Mouse (Mus musculus) CH12.LX (cell line): ENCODE results near the gene Nid1. TPM values are rescaled to one million over a fixed set of nuclear protein-coding genes. Genes with fewer than 3 reads are reported as not detected.

ENCODE experiments used
- DNase-seq: peaks from one replicate; pipeline ENCODE4 v3.0.0-alpha.2; 2013; ENCODE audit errors: extremely low read depth
- H3K27ac ChIP-seq: 2 replicates; pipeline ENCODE4 v1.5.1; 2012; ENCODE audit warnings: low read depth, mild to moderate bottlenecking, control low read depth, moderate library complexity; ENCODE audit not compliant: insufficient read depth
- H3K27me3 ChIP-seq: replicated peaks from 2 replicates; pipeline ENCODE3; 2012; ENCODE audit warnings: inconsistent platforms
- H3K36me3 ChIP-seq, 2 experiments: replicated peaks in 1 of 2; 2 replicates each; pipeline versions ENCODE3 to v1.6.1; 2012; ENCODE audit warnings: inconsistent platforms in 1 of 2, low read length in 1 of 2, mild to moderate bottlenecking in 1 of 2, mixed read lengths in 1 of 2, moderate library complexity in 1 of 2; ENCODE audit not compliant: control insufficient read depth in 1 of 2, insufficient read depth in 1 of 2
- H3K4me1 ChIP-seq, 2 experiments: 2 replicates each; pipeline ENCODE4 v1.6.1; 2012; ENCODE audit warnings: inconsistent platforms in 1 of 2, moderate library complexity in 1 of 2; ENCODE audit not compliant: insufficient read depth in 2 of 2, control insufficient read depth in 1 of 2
- H3K4me2 ChIP-seq: 2 replicates; pipeline ENCODE4 v1.6.1; 2012; ENCODE audit warnings: low read depth, mild to moderate bottlenecking, control low read depth; ENCODE audit not compliant: poor library complexity, insufficient read depth, severe bottlenecking
- H3K4me3 ChIP-seq, 3 experiments: fragments of 150-350 bp in 1 of 3; sonication (generic) in 1 of 3; replicated peaks in 1 of 3; 2 replicates each; pipeline versions ENCODE3 to v1.5.1; 2011 to 2012; ENCODE audit warnings: low read depth in 2 of 3, low read length in 2 of 3, mild to moderate bottlenecking in 2 of 3, moderate library complexity in 2 of 3, control low read depth in 1 of 3, improper control_type of control experiment in 1 of 3, inconsistent platforms in 1 of 3, mixed read lengths in 1 of 3; ENCODE audit not compliant: poor library complexity in 1 of 3
- H3K79me2 ChIP-seq: replicated peaks from 2 replicates; pipeline ENCODE4 v1.6.1; 2012; ENCODE audit warnings: mild to moderate bottlenecking, moderate library complexity; ENCODE audit not compliant: control insufficient read depth, poor library complexity, insufficient read depth, severe bottlenecking; ENCODE audit errors: extremely low read depth
- H3K9ac ChIP-seq: 2 replicates; pipeline ENCODE4 v1.6.1; 2012; ENCODE audit warnings: low read depth, mild to moderate bottlenecking, control low read depth, moderate library complexity; ENCODE audit not compliant: insufficient read depth
- H3K9me3 ChIP-seq: replicated peaks from 2 replicates; pipeline ENCODE3; 2012; ENCODE audit warnings: low read length, inconsistent platforms, mixed read lengths
- CHD2 ChIP-seq: IDR thresholded peaks from 2 replicates; pipeline ENCODE4 v1.6.1; 2011; ENCODE audit warnings: low read length, improper control_type of control experiment
- CTCF ChIP-seq, 2 experiments: IDR thresholded peaks in 1 of 2; conservative IDR thresholded peaks in 1 of 2; 2 replicates each; pipeline ENCODE4 v1.5.1; 2011 to 2012; ENCODE audit warnings: low read depth in 2 of 2, low read length in 2 of 2, improper control_type of control experiment in 1 of 2, inconsistent platforms in 1 of 2, mild to moderate bottlenecking in 1 of 2, moderate library complexity in 1 of 2
- ELF1 ChIP-seq: IDR thresholded peaks from 2 replicates; pipeline ENCODE4 v1.6.1; 2014; ENCODE audit warnings: low read depth, mild to moderate bottlenecking, inconsistent platforms, low read length, improper control_type of control experiment
- EP300 ChIP-seq: IDR thresholded peaks from 2 replicates; pipeline ENCODE4 v1.6.1; 2011; ENCODE audit warnings: low read length, improper control_type of control experiment
- ETS1 ChIP-seq: conservative IDR thresholded peaks from 2 replicates; pipeline ENCODE4 v1.6.1; 2012; ENCODE audit warnings: low read depth, mild to moderate bottlenecking, inconsistent platforms, low read length, improper control_type of control experiment, moderate library complexity
- GABPA ChIP-seq: IDR thresholded peaks from 2 replicates; pipeline ENCODE4 v1.6.1; 2012; ENCODE audit warnings: low read depth, low read length, improper control_type of control experiment, inconsistent platforms; ENCODE audit not compliant: insufficient replicate concordance
- HCFC1 ChIP-seq: IDR thresholded peaks from 2 replicates; pipeline ENCODE4 v1.6.1; 2012; ENCODE audit warnings: low read depth, mild to moderate bottlenecking, inconsistent platforms, low read length, improper control_type of control experiment
- IRF4 ChIP-seq: IDR thresholded peaks from 2 replicates; pipeline ENCODE4 v1.6.1; 2014; ENCODE audit warnings: low read depth, mild to moderate bottlenecking, inconsistent platforms, low read length, improper control_type of control experiment
- JUND ChIP-seq: conservative IDR thresholded peaks from 2 replicates; pipeline ENCODE4 v1.6.1; 2011; ENCODE audit warnings: low read depth, low read length, improper control_type of control experiment
- KAT2A ChIP-seq: IDR thresholded peaks from 2 replicates; pipeline ENCODE4 v1.6.1; 2012; ENCODE audit warnings: low read length, improper control_type of control experiment, inconsistent platforms; ENCODE audit not compliant: insufficient replicate concordance
- MAFK ChIP-seq: IDR thresholded peaks from 2 replicates; pipeline ENCODE4 v1.6.1; 2011; ENCODE audit warnings: low read length, improper control_type of control experiment; ENCODE audit not compliant: insufficient replicate concordance
- MAX ChIP-seq: IDR thresholded peaks from 2 replicates; pipeline ENCODE4 v1.6.1; 2011; ENCODE audit warnings: low read length, improper control_type of control experiment
- MAZ ChIP-seq: IDR thresholded peaks from 2 replicates; pipeline ENCODE4 v1.6.1; 2012; ENCODE audit warnings: low read depth, mild to moderate bottlenecking, inconsistent platforms, low read length, improper control_type of control experiment, moderate library complexity
- MEF2A ChIP-seq: IDR thresholded peaks from 2 replicates; pipeline ENCODE4 v1.6.1; 2014; ENCODE audit warnings: low read depth, mild to moderate bottlenecking, inconsistent platforms, low read length, improper control_type of control experiment, borderline replicate concordance
- MXI1 ChIP-seq: IDR thresholded peaks from 2 replicates; pipeline ENCODE4 v1.6.1; 2011; ENCODE audit warnings: mild to moderate bottlenecking, low read depth, low read length, improper control_type of control experiment
- MYC ChIP-seq: IDR thresholded peaks from 2 replicates; pipeline ENCODE4 v1.6.1; 2011; ENCODE audit warnings: low read depth, mild to moderate bottlenecking, improper control_type of control experiment, low read length
- NELFE ChIP-seq: IDR thresholded peaks from 2 replicates; pipeline ENCODE4 v1.6.1; 2011; ENCODE audit warnings: low read depth, low read length, improper control_type of control experiment
- NRF1 ChIP-seq: IDR thresholded peaks from 2 replicates; pipeline ENCODE4 v1.6.1; 2014; ENCODE audit warnings: low read depth, mild to moderate bottlenecking, inconsistent platforms, low read length, improper control_type of control experiment, moderate library complexity
- PAX5 ChIP-seq: IDR thresholded peaks from 2 replicates; pipeline ENCODE4 v1.6.1; 2012; ENCODE audit warnings: low read length, inconsistent platforms, mixed read lengths
- POLR2A ChIP-seq: IDR thresholded peaks from 2 replicates; pipeline ENCODE4 v1.6.1; 2011; ENCODE audit warnings: low read depth, mild to moderate bottlenecking, improper control_type of control experiment, low read length
- POLR2AphosphoS2 ChIP-seq: IDR thresholded peaks from 2 replicates; pipeline ENCODE4 v1.6.1; 2011; ENCODE audit warnings: low read depth, low read length, improper control_type of control experiment
- RAD21 ChIP-seq: IDR thresholded peaks from 2 replicates; pipeline ENCODE4 v1.6.1; 2011; ENCODE audit warnings: low read depth, mild to moderate bottlenecking, low read length, improper control_type of control experiment, moderate library complexity
- RCOR1 ChIP-seq: conservative IDR thresholded peaks from 2 replicates; pipeline ENCODE4 v1.6.1; 2012; ENCODE audit warnings: low read depth, mild to moderate bottlenecking, inconsistent platforms, low read length, improper control_type of control experiment
- SIN3A ChIP-seq: IDR thresholded peaks from 2 replicates; pipeline ENCODE4 v1.6.1; 2012; ENCODE audit warnings: low read length, improper control_type of control experiment, inconsistent platforms
- SMC3 ChIP-seq: IDR thresholded peaks from 2 replicates; pipeline ENCODE4 v1.6.1; 2011; ENCODE audit warnings: low read depth, low read length, improper control_type of control experiment
- TBP ChIP-seq: conservative IDR thresholded peaks from 2 replicates; pipeline ENCODE4 v1.6.1; 2011; ENCODE audit warnings: low read depth, low read length, improper control_type of control experiment
- USF1 ChIP-seq: IDR thresholded peaks from 2 replicates; pipeline ENCODE4 v1.6.1; 2014; ENCODE audit warnings: low read depth, mild to moderate bottlenecking, inconsistent platforms, low read length, improper control_type of control experiment
- USF2 ChIP-seq: conservative IDR thresholded peaks from 2 replicates; pipeline ENCODE4 v1.6.1; 2011; ENCODE audit warnings: low read depth, low read length, improper control_type of control experiment
- ZKSCAN1 ChIP-seq: IDR thresholded peaks from 2 replicates; pipeline ENCODE4 v1.6.1; 2012; ENCODE audit warnings: low read depth, inconsistent platforms, low read length, improper control_type of control experiment, borderline replicate concordance
- ZMIZ1 ChIP-seq: IDR thresholded peaks from 2 replicates; pipeline ENCODE4 v1.6.1; 2012; ENCODE audit warnings: low read depth, mild to moderate bottlenecking, inconsistent platforms, low read length, improper control_type of control experiment
- ZNF384 ChIP-seq: IDR thresholded peaks from 2 replicates; pipeline ENCODE4 v1.6.1; 2012; ENCODE audit warnings: low read depth, low read length, improper control_type of control experiment, inconsistent platforms
- dilution Hi-C: fragments of 300-500 bp; cut with MboI; formaldehyde crosslinking; loops from 2 replicates; pipeline ENCODE4 v1.14.3; 2020; ENCODE audit warnings: low sequenced_read_pairs; ENCODE audit not compliant: extremely low pct_unique_long_range_greater_than_20kb, extremely low pct_ligation_motif_present
- in situ Hi-C: fragments of 300-500 bp; cut with MboI; formaldehyde crosslinking; loops from 3 replicates; pipeline ENCODE4 v1.14.3; 2019; ENCODE audit warnings: low sequenced_read_pairs, low pct_ligation_motif_present, low pct_unique_long_range_greater_than_20kb, mixed read lengths
- polyA plus RNA-seq: library from polyadenylated mRNA; unstranded; fragments of >175 nt; gene quantifications from 2 replicates; pipeline ENCODE4 v1.2.1, GENCODE M21; 2012; ENCODE audit warnings: low read depth; ENCODE audit not compliant: insufficient read length
- total RNA-seq, 2 experiments: library from RNA; depleted of rRNA; stranded (reverse); fragments of 300-350 nt in 1 of 2; fragments of >200 nt in 1 of 2; gene quantifications; 2 replicates each; pipeline ENCODE4 v1.2.3; 2012 to 2014

Nid1 gene
- total and polyA plus RNA-seq, 3 experiments, result 0.30 to 0.94 (median 0.38) TPM

- in situ Hi-C loops (no loop called here), dilution Hi-C loops (no loop called here)
- no peaks in the 10 kb centered on the region for H3K9me3 ChIP-seq
- no peak for TF ChIP-seq MAZ
- no peak for TF ChIP-seq HCFC1
- TF ChIP-seq USF2, result no peak
- no peak for TF ChIP-seq IRF4
- no peak for TF ChIP-seq RAD21
- TF ChIP-seq MAFK, result no peak
- TF ChIP-seq MXI1, result no peak
- no peak for TF ChIP-seq JUND
- TF ChIP-seq TBP, result 0 out of 2 replicates have a peak, but pooled peaks have one; percentile 74
- no peak for TF ChIP-seq NRF1
- TF ChIP-seq SIN3A, result no peak
- TF ChIP-seq EP300, result peak; percentile 30; the same call in 1 of the 2 replicates
- TF ChIP-seq ZKSCAN1, result no peak
- TF ChIP-seq USF1, result no peak
- TF ChIP-seq MEF2A, result no peak
- no peak for TF ChIP-seq GABPA
- no peak for TF ChIP-seq POLR2A
- TF ChIP-seq ELF1, result peak; percentile 25; the same call in 1 of the 2 replicates
- no peak for TF ChIP-seq PAX5
- TF ChIP-seq ETS1, result no peak
- TF ChIP-seq KAT2A, result no peak
- no peak for TF ChIP-seq SMC3
- TF ChIP-seq ZMIZ1, result no peak
- no peak for TF ChIP-seq CTCF (conservative IDR thresholded peaks at IDR 0.05 in 1 of 2, IDR thresholded peaks at IDR 0.05 in 1 of 2; ENCODE audit: low read depth in 2 of 2, low read length in 2 of 2)
- no peak for TF ChIP-seq ZNF384
- TF ChIP-seq MYC, result no peak
- no peak for TF ChIP-seq CHD2
- no peak for TF ChIP-seq POLR2AphosphoS2
- peak; percentile 25; the same call in 1 of the 2 replicates for TF ChIP-seq NELFE
- no peak for TF ChIP-seq MAX
- TF ChIP-seq RCOR1, result no peak
- no peaks in the 10 kb centered on the region for H3K27me3 ChIP-seq
- H3K9ac ChIP-seq, result no peak overlapping the region
- peak; percentile 63 for DNase-seq
- peak overlapping the region; percentile 40; the same call in 1 of the 2 replicates for H3K27ac ChIP-seq
- H3K4me3 ChIP-seq, result no peak overlapping the region
- no peaks in the 10 kb centered on the region for H3K79me2 ChIP-seq
- peaks cover 26 to 67% of the 10 kb centered on the region in 2 experiments for H3K4me1 ChIP-seq
- no peak overlapping the region for H3K4me2 ChIP-seq
- no peaks in the 10 kb centered on the region for H3K36me3 ChIP-seq
These were observed 119.8 kb downstream of the Nid1 start for GRCm38 (mm10) chr13:13557001-13557743.
